Mouse (Mus musculus) frontal cortex, postnatal 14 days (tissue): Measurements from ENCODE around the gene Olfr643.
"Not testable (repeated sequence)": the region's sequence is repeated elsewhere in the genome, so short reads cannot be mapped to it uniquely, and the experiment has no call there.

Experiments used
- DNase-seq, 2 experiments: peaks; one replicate each; pipeline ENCODE4 v3.0.0; 2022; ENCODE audit warnings: low spot score in 2 of 2

The Olfr643 gene

GRCm38 (mm10) chr7:104018953-104019352 lies 118.3 kb downstream of the Olfr643 start:
- DNase-seq = no peak

- DNase-seq = no peak
Measured at GRCm38 (mm10) chr7:104017203-104017602, 120.0 kb downstream of the Olfr643 start, which contains the start of gene Olfr639. Gene Olfr639, minus strand, starts transcription at chr7:104017303.

GRCm38 (mm10) chr7:103999124-103999523 lies 138.1 kb downstream of the Olfr643 start:
- no peak for DNase-seq

- no peak for DNase-seq
Measured at GRCm38 (mm10) chr7:103998446-103998845, 138.8 kb downstream of the Olfr643 start, which contains the start of gene Olfr638. Gene Olfr638, plus strand, starts transcription at chr7:103998746.

- no peak for DNase-seq
Measured at GRCm38 (mm10) chr7:103971782-103972181, 165.4 kb downstream of the Olfr643 start.

GRCm38 (mm10) chr7:103970852-103971251 lies 166.4 kb downstream of the Olfr643 start, which contains the start of gene Olfr635:
Gene Olfr635, plus strand, starts transcription at chr7:103971152.
- DNase-seq = no peak

- not testable (repeated sequence) for DNase-seq
Measured at GRCm38 (mm10) chr7:103966873-103967272, 170.3 kb downstream of the Olfr643 start.
